Mouse (Mus musculus) kidney, postnatal 36 days (tissue): Measurements from ENCODE around the gene Idh3g.
A peak's percentile ranks its signal among the peaks of the same experiment; 100 is the strongest.
"Not testable (repeated sequence)": the region's sequence is repeated elsewhere in the genome, so short reads cannot be mapped to it uniquely, and the experiment has no call there.

Experiments used
- DNase-seq, 2 experiments: peaks; one replicate each; pipeline ENCODE4 v3.0.0; 2021 to 2022; ENCODE audit warnings: mixed read lengths in 2 of 2

The Idh3g gene

DNA sequence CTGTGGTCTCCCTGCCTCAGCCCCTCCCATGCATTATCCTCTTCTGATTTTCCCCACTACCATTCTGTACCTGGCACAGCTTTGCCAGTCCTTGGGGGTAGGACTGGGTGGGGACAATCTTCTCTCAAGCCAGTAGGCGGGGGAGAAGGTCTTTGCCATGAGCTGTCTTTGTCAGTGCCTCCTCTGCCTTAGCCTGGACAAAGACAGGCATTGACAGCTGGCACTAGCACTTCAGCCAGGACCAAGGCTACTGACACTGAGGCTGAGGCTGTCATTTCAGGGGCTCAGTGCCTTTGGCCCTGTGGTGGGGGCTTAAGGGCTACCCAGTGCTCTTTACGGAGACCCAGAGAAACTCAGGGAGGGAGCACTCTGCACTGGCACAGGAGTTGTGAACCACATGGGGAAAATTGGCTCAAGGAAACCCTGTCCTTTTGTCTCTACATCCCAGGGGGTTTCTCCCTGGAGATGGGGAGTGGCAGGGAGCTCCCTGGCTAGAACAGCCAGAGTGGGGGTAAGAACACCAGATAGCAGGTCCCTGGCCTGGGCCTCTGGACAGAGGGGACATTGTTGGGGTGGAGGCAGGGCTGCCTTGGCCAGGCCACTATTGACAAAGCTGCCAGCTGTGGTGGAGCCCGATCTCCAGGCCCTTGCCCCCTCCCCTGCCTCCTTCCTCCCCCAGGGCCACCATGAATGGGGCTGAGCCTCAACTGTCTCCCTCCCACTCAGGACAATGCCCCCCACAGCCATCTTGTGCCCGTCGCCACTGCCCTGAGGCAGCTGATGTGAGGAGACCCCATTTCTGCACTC lies 30.2 kb downstream of the Idh3g start, which contains the start of gene Plxnb3:
Plxnb3 (plus strand) TSS at position 757 of the 807 bp plus-strand sequence.
- no peak for DNase-seq

DNA sequence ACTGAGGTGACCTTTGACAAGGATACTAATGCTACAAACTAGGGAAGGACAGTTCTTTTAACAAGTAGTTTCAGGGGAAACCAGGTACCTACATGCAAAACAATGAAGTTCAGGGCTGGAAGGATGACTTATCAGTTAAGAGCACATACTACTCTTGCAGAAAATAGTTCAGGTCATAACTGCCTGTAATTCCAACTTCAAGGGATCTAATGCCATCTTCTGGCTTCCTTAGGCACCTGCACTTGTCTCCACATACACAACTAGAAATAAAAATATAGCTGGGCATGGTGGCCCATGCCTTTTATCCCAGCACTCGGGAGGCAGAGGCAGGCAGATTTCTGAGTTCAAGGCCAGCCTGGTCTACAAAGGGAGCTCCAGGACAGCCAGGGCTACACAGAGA lies 37.7 kb downstream of the Idh3g start:
- DNase-seq = no peak

DNA sequence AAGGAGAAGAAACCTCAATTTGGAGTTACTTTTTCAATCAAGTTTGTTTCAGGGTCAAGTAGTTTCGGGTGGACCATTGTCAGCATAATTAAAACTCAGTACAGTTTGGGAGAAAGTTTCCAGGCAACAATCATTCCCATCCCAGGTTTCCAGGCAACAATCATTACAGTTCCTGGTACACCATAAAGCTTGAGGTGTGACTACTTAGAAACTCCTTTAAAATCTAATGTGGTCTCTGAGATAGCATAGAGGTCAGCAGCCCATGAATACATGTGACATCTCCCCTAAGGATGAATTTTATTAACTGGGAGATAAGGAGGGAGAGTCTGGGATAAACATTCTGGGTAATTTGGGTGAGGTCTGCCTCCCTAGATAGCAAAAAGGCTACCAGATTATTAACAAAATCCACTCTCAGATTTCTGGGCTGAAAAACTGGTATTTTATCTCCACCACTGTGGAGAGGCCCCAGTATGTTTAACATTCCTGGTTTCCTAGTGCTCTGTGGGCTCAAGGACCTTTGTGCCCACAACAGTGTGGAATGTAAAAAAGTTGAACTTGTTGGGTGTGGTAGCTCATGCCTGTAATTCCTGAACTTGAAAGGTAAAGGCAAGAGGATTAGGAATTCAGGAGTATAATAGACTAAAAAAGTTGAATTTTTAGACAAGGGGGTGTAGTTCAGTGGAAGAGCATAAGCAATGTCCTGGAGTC lies 41.8 kb downstream of the Idh3g start:
- no peak for DNase-seq

DNA sequence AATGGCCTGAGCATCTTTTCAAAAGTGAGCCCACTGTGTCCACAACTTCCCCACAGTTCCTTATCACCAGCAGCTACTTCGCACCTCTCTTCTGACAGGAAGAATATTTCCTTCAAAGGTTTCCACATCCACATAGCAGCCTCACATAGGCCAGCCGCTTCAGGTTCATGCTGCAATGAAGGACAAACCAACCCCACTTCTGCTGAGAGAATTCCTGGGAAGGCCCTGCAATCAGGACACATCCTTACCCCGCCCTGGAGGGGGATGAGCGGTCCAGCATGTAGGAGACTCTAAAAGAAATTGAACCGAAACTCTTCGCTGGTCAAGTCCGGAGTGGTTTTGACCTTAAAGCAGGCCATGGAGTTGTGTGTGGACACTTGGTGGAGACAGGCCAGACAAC lies 46.9 kb downstream of the Idh3g start:
- DNase-seq = not testable (repeated sequence)

DNA sequence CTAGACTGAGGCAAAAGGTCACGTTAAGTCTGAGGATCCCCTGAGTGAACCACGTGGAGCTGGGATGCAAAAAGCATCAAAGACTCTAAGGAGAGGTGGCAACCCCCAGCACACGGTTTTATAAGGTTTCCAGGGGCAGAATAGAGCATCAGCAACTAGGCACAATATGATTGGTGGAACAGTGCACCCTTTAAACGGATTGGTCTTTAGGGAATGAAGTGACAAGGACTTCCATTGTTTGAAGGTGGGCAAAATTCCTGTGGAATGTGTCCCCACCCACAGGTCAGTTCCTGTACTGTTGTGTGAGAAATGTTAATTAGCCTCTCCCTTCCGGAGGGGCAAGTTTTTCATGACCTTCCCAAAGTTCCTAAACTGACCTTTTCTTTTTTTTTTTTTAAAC lies 47.5 kb downstream of the Idh3g start:
- DNase-seq = no peak

DNA sequence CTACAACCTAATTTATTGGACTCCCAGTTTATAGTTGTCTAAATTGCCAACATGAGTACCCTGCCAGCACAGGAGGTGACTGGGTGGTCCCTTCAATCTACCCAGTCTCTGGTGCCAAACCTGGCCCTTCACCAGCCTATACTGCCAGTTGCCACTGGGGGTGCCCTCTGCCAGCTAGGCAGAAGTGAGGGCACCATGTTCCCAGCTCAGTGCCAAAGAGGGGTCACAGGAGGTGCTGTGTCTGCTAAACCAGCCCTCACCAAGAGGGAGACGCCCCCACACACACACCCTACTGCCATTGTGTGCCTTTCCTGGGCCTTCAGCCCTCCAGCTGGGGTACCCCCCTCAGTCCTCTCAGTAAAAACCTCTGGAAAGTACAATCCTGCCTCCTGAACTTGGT lies 48.5 kb downstream of the Idh3g start:
- DNase-seq = peak in 1 of 2 experiments; percentile 9

DNA sequence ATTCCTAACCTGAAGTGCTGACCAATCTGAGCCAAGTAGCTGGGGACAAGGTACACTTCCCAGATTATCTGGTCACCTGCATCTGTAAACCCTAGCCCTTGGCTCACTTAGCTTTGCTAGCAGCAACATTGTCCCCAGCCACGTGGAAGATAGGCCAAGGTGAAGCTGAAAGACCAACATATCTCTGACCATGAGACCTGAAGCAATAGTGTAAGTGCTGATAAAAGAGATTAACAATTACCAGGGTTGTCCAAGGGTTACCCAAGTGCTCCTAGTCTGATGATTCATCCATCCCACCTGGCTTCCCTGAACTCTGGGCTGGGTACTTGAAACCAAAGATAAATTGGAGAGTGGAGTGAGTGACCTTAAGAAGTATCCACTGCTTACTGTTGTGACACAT lies 55.8 kb downstream of the Idh3g start:
- no peak for DNase-seq
